Mouse (Mus musculus) heart, postnatal 0 days (tissue): ENCODE results near the gene Cylc1. TPM values are rescaled to one million over a fixed set of nuclear protein-coding genes. Genes with fewer than 3 reads are reported as not detected.

ENCODE experiments used
- ATAC-seq: fragments of 200-750 bp; cut with Nextera tagmentation; 2 replicates; pipeline ENCODE4 v1.8.0; 2017; ENCODE audit warnings: low read depth, moderate number of reproducible peaks, moderate library complexity; ENCODE audit not compliant: insufficient read depth
- DNase-seq: peaks from one replicate; pipeline ENCODE4 v3.0.0-alpha.2; 2016; ENCODE audit warnings: low spot score
- H3K27ac ChIP-seq: fragments of 300-500 bp; sonication (generic); 2 replicates; pipeline ENCODE4 v1.5.1; 2014; ENCODE audit warnings: low read depth, mild to moderate bottlenecking
- H3K27me3 ChIP-seq: fragments of 300-500 bp; sonication (generic); 2 replicates; pipeline ENCODE4 v1.6.1; 2014; ENCODE audit warnings: low read length, mixed read lengths; ENCODE audit not compliant: control insufficient read depth, insufficient read depth
- H3K36me3 ChIP-seq: fragments of 300-500 bp; sonication (generic); replicated peaks from 2 replicates; pipeline ENCODE4 v1.6.1; 2014; ENCODE audit warnings: low read length, mixed read lengths; ENCODE audit not compliant: control insufficient read depth, insufficient read depth
- H3K4me1 ChIP-seq: fragments of 300-500 bp; sonication (generic); 2 replicates; pipeline ENCODE4 v1.6.1; 2014; ENCODE audit warnings: antibody characterized with exemption; ENCODE audit not compliant: control insufficient read depth, insufficient read depth
- H3K4me2 ChIP-seq: fragments of 300-500 bp; sonication (generic); 2 replicates; pipeline ENCODE4 v1.6.1; 2014; ENCODE audit warnings: low read depth, mild to moderate bottlenecking, low read length, moderate library complexity
- H3K4me3 ChIP-seq: fragments of 300-500 bp; sonication (generic); 2 replicates; pipeline ENCODE4 v1.5.1; 2014; ENCODE audit warnings: low read depth, low read length
- H3K9ac ChIP-seq: fragments of 300-500 bp; sonication (generic); replicated peaks from 2 replicates; pipeline ENCODE4 v1.6.1; 2014; ENCODE audit warnings: low read depth, low read length, mixed read lengths
- H3K9me3 ChIP-seq: fragments of 300-500 bp; sonication (generic); replicated peaks from 2 replicates; pipeline ENCODE4 v1.6.1; 2016; ENCODE audit warnings: low read length; ENCODE audit not compliant: control insufficient read depth
- CTCF ChIP-seq: IDR thresholded peaks from 2 replicates; pipeline ENCODE4 v1.5.1; 2016; ENCODE audit warnings: antibody characterized with exemption, control low read depth, low read depth
- EP300 ChIP-seq: IDR thresholded peaks from 2 replicates; pipeline ENCODE4 v1.6.1; 2016; ENCODE audit warnings: antibody characterized with exemption, low read depth
- WGBS: fragments of 180-500 bp; shearing (Covaris S2); extraction: QIAGEN DNeasy Blood & Tissue Kit; methylation state at CpG from one replicate; pipeline ENCODE4 v1.1.7; 2014; 5-methylcytosine and 5-hydroxymethylcytosine counted together
- polyA plus RNA-seq: library from polyadenylated mRNA; unstranded; fragments of >200 nt; fragmentation: Nextera tagmentation; extraction: Ambion mirVana; gene quantifications from 2 replicates; pipeline ENCODE4 v1.2.1, GENCODE M21; 2015
- total RNA-seq: library from RNA; depleted of rRNA; stranded (reverse); fragments of >200 nt; gene quantifications from 2 replicates; pipeline ENCODE4 v1.2.3, GENCODE M21; 2014; ENCODE audit warnings: low replicate concordance; rRNA removed

The Cylc1 gene
- total RNA-seq = not detected in 2 replicates
- polyA plus RNA-seq = not detected in 2 replicates

DNA sequence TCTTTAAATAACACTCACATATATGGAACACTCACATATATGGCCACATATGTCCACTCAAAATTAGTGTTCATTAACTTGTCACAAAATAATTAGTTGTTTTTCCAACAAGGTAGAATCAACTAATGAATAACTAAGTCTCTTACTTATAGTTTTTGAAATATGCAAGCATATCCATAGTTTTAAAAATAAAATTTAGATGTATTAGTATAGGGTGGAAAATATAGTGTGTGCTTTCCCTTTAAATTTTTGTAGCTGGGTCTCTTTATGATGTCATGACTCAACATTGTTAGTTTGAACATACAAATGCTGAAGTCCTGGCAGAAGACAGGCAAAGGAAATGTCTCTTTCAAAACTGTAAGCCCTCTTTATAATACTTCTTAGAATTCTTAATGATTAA is at the start of gene Cylc1:
Gene Cylc1 (plus strand): TSS at position 301 of the 400 bp plus-strand sequence.
- H3K4me1 ChIP-seq = no peaks in the 10 kb centered on the region
- no peak within 1 kb of the TSS for H3K27ac ChIP-seq
- no peak for DNase-seq
- H3K4me3 ChIP-seq = no peak within 1 kb of the TSS
- no peaks in the 10 kb centered on the region for H3K36me3 ChIP-seq
- H3K27me3 ChIP-seq = no peaks in the 10 kb centered on the region
- no peak within 1 kb of the TSS for H3K9ac ChIP-seq
- TF ChIP-seq CTCF (no peak), EP300 (no peak)
- no peak for ATAC-seq
- no peak within 1 kb of the TSS for H3K4me2 ChIP-seq
- no peaks in the 10 kb centered on the region for H3K9me3 ChIP-seq

DNA sequence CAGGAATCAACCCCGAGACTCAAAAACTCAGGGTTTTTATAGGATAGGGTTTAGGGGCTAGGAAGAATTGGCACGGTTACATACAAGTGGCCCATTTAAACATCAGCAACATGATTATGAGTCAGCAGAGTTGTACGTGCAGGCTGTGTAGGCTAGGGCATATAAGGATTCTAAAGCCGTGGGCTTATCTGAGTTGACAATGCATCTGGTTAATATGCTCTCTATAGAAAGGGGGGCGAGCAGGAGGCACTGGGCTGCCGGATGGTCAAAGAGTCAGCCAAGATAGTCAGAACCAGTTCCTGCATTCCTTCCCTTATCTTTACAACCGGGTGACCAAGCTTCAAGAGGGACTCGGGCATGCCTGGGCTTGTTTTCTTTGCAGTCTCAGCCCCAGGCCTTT is 31.5 kb upstream of the Cylc1 start:
- DNase-seq = no peak
- ATAC-seq = no peak
- no peak overlapping the region for H3K4me3 ChIP-seq
- no peaks in the 10 kb centered on the region for H3K36me3 ChIP-seq
- no peak for TF ChIP-seq CTCF
- TF ChIP-seq EP300 = no peak
- 45% methylated on average over 8 of the region's 8 CpGs for WGBS
- H3K9ac ChIP-seq = no peak overlapping the region
- no peak overlapping the region for H3K27ac ChIP-seq
- no peak overlapping the region for H3K4me2 ChIP-seq
- no peaks in the 10 kb centered on the region for H3K9me3 ChIP-seq
- H3K4me1 ChIP-seq = no peaks in the 10 kb centered on the region
- H3K27me3 ChIP-seq = no peaks in the 10 kb centered on the region

- Histone ChIP-seq H3K9ac (no peak within 1 kb of the TSS), H3K9me3 (no peaks in the 10 kb centered on the region), H3K4me1 (no peaks in the 10 kb centered on the region), H3K36me3 (no peaks in the 10 kb centered on the region), H3K27ac (no peak within 1 kb of the TSS), H3K27me3 (no peaks in the 10 kb centered on the region), H3K4me3 (no peak within 1 kb of the TSS), H3K4me2 (no peak within 1 kb of the TSS)
- ATAC-seq (no peak), DNase-seq (no peak)
- TF ChIP-seq EP300 (no peak), CTCF (no peak)
- 80% methylated on average over 3 of the region's 3 CpGs for WGBS
Observed at GRCm38 (mm10) chrX:111168040-111168439, 57.8 kb downstream of the Cylc1 start, which contains the start of gene Gm10112. TSS of gene Gm10112 (plus strand) at chrX:111168340.

Other genes starting within 250 kb of the Cylc1 start
- not detected in 2 replicates for gene Gm10112, start 57.9 kb downstream of the Cylc1 start, total RNA-seq
- not detected in 2 replicates for gene Gm10112, start 57.9 kb downstream of the Cylc1 start, polyA plus RNA-seq